Mouse (Mus musculus): Measurements from ENCODE around the gene Sec16b. TPM values are rescaled to one million over a fixed set of nuclear protein-coding genes. Genes with fewer than 3 reads are reported as not detected.

The Sec16b gene
- polyA plus RNA-seq, 1 experiment: 0.02 TPM

- TF ChIP-seq GATA1 (IDR thresholded peaks at IDR 0.05; ENCODE audit: low read length): no peak
Observed at GRCm38 (mm10) chr1:157535571-157535970, 29.0 kb downstream of the Sec16b start.

DNA sequence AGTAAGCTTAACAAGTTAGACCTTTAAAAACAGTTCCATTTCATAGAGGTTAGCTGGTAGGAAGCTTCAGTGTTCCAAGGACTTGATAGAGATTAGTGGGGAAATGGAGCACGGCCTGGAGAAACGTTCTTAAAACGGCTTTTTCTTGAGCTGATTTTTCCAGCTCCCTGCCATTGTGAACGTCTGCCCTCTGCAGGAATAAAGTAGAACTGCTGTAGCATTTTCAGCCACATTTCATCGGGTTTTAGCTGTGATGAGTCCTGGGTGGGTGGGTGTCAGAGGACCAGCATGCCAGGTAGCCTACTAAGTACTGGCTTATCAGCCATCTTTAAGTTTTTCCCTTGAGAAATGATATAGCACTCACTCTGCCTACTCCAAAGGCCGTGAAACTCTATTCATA lies 29.9 kb downstream of the Sec16b start:
- TF ChIP-seq GATA1 (IDR thresholded peaks at IDR 0.05; ENCODE audit: low read length): no peak

GRCm38 (mm10) chr1:157537636-157538035 lies 31.1 kb downstream of the Sec16b start:
- no peak for TF ChIP-seq GATA1 (IDR thresholded peaks at IDR 0.05; ENCODE audit: low read length)

DNA sequence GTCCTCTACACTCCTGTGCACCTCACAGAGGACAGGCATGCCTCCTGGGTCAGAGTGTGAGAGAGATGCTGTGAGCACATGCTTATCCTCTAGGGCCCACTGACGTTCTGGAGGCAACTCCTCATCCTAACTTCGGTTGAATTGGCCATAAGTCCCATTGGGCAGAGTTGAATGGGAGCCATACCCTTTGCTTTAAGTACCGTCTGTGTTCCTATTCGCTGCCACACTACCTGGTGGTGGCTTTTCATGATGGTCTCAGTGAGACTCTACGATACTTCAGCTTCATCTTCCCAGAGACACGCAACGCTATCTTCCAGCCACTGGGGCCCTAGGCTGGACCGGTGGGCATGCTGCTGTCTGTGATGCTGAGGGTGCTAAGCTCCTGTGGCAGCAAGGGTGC lies 38.5 kb downstream of the Sec16b start:
- no peak for TF ChIP-seq GATA1 (IDR thresholded peaks at IDR 0.05; ENCODE audit: low read length)

DNA sequence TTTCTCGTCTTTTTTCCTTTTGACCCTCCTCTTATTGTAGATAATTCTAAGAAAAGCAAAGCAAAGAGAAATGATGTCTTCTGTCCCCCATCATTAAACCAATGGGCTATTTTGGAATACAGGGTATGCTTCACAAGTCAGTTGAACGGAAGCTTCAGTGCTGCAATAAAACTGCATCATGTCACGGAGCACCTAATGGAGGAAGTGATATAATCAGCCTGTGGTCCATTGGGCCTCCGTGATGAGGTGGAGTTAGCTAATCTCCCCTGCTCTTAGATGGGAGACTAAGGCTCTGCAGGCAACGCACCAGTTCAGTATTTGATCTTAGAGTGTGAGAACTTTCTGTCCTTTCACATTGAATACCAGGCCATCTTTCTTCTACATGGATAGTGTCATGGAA lies 41.1 kb downstream of the Sec16b start:
- TF ChIP-seq GATA1 (IDR thresholded peaks at IDR 0.05; ENCODE audit: low read length): no peak

GRCm38 (mm10) chr1:157549721-157550120 lies 43.2 kb downstream of the Sec16b start:
- no peak for TF ChIP-seq GATA1 (IDR thresholded peaks at IDR 0.05; ENCODE audit: low read length)

DNA sequence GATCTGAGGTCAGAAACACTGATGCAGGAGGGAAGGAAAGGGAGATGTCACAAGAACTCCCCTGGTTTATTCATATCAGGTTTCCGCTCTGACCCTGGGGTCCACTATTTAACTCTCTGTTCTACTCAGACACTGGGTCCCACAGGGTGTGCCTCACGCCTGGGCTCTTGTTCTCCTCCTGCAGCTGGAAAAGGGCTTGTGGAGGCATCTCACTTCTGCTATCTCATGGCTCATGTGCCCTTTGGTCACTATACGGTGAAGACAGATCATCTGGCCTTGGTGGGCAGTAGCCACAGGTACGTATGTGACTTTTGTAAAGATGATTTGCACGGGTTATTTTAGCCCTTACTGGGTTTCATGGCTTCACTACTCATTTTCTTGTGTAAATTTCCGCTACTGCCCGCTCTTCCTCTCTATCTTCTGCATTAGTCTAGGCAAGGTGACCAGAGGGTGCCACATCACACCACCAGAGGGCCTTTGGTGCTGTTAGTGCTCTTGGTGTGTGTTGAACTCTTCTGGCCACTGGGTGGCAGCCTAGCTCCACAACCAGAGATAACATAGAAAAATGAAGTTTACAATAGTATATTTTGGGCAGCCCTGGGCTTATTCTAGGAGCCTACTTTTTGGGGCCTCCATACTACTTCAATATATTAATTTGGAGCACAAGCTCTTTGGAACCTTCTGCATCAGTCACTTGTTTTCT lies 46.4 kb downstream of the Sec16b start:
- no peak for TF ChIP-seq GATA1 (IDR thresholded peaks at IDR 0.05; ENCODE audit: low read length)

- TF ChIP-seq GATA1 (IDR thresholded peaks at IDR 0.05; ENCODE audit: low read length): no peak
Observed at GRCm38 (mm10) chr1:157554163-157554562, 47.6 kb downstream of the Sec16b start.

DNA sequence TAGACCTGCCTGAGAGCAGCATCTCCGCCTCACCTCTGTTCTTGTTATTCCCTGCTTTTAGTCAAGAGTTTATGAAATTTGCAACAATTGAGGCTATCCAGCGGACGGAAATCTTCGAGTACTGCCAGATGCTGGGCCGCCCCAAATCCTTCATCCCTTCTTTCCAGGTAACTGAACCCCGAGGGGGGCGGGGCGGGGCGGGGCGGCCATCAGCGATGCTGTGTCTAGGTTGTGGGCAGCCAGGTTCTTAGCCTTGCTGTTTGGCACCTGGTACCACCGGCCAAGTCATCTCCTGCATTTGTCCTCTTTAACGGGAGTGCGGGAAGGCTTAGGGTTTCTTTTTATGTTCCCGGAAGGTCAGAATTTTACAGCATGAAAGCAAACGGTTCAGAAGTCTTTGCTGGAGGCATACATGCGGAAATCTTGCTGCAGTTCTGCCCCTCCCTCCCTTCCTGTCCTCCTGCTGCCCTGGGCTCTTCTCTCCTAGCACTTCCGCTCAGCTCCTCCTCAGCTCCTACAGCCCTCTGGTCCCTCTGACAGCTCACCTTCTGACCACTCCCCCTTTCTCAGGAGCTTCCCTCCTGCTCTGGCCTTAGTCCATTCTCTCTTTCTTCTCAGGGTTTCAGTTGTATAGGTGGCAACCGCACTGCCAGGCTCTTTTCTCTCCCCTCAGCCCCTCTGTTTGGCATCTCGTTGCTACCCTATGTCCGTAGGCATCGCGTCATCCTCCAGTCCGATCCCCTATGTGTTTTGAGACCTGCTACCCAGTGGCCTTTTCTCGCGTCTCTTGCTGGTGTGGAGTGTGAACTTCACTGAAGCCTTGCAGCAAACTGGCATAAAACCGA lies 48.4 kb downstream of the Sec16b start:
- TF ChIP-seq GATA1 (IDR thresholded peaks at IDR 0.05; ENCODE audit: low read length): no peak

DNA sequence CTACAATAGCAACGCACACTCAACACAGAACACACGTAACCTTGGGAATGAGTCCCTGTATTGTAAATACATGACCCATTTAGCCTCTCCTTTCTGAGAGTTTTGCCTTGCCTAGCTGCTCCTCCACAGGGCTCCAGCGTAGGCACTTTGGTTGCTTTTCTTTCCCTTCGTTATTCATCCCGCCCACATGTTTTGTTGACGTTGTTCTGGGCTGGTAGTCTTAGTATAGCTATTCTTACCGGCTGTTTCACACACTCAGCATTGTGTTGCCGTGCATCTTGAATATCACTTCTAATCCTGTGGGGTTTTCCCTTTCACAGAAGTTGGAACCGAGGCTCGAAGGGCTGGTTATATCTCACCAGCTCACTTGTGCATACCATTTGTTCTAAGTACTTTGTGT lies 49.2 kb downstream of the Sec16b start:
- no peak for TF ChIP-seq GATA1 (IDR thresholded peaks at IDR 0.05; ENCODE audit: low read length)

GRCm38 (mm10) chr1:157556439-157556838 lies 49.9 kb downstream of the Sec16b start:
- TF ChIP-seq GATA1 (IDR thresholded peaks at IDR 0.05; ENCODE audit: low read length): no peak

- TF ChIP-seq GATA1 (IDR thresholded peaks at IDR 0.05; ENCODE audit: low read length): no peak
Observed at GRCm38 (mm10) chr1:157558145-157558544, 51.6 kb downstream of the Sec16b start.

DNA sequence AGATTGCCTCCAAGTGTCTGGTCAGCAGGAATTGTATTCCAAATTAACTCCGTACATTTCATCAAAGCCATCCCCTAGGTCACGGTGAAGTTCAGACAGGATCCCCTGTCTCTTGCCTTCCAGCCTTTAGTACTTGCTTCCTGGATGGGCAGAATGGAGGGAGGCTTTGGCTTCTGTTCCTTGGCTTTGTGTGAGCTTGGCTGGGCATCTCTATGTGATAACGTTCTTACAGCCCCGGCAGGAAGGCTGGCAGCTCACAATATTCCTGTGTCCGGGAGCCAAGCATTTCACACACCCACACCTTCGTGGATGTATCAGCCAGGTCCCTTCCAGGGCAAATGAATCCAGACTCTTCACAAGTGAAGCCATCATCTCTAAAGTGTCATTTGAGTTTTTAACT lies 53.5 kb downstream of the Sec16b start:
- TF ChIP-seq GATA1 (IDR thresholded peaks at IDR 0.05; ENCODE audit: low read length): no peak

DNA sequence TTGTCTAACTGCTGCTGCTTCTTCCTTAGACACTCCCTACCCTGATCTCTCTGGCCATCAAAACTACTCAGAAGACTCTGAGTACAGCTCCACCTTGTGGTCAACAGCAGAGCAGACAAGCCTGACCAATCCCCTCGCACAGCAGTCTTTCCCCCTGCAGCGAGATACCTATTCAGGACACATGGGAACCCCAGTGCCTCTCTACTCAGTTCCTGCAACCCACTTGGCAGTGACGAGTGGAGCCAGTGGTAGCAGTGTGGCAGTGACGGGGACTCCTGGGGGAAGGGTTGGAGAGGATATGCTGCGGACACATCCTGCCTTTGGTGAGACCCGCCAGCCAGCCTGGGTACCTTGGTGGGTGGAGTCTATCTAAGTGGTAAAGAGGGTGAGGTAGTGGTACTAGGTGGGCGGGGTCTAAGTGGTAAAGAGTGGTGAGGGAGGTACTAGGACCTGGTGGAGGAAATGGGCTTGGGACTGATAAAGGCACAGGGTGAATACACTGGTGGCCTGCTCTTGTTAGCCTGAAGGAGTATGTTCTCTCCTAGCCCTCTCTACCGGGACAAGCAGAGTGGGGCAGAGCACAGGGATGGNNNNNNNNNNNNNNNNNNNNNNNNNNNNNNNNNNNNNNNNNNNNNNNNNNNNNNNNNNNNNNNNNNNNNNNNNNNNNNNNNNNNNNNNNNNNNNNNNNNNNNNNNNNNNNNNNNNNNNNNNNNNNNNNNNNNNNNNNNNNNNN lies 54.3 kb downstream of the Sec16b start:
- no peak for TF ChIP-seq GATA1 (IDR thresholded peaks at IDR 0.05; ENCODE audit: low read length)

DNA sequence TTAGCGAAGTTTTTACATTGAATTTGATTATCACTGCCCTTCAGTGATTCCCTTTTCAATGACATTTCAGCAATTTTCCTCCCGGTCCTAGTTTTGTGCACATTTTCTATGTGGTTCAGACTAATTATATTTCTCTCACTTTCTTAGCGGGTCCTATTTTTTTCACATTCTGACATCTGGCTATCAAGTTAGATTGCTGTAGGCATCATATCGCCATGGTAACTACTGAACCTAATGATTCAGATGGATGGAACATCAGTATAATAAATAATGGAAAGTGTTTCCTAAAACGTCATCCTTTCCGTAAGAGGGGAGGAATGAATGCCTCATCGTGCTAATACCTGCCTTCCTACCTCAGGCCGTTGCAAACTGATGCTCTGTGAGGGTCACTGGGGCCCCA lies 61.3 kb downstream of the Sec16b start:
- TF ChIP-seq GATA1 (IDR thresholded peaks at IDR 0.05; ENCODE audit: low read length): no peak

All from G1E-ER4 (cell line).